Mouse (Mus musculus): ENCODE results near the gene 3830406C13Rik.

DNA sequence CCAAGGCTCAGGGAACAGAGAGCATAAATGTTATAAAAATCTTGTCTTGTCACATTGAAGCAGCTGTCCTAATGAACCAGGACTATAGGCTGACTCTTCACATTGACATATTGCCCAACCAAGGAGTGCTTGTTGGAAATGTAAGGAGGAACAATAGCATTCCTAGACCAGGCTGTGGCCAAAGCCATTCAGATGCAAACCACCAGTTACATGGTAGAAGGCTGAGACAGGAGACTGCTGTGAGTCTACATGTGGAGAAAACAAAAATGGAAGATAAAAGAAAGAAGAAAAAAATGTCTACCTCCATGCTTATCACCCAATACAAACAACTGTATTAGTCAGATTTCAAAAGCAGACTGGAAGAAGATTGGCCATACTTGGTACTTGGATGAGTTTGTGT lies 15.2 kb downstream of the 3830406C13Rik start:
- no peak for TF ChIP-seq POLR2A (IDR thresholded peaks at IDR 0.05; ENCODE audit: borderline replicate concordance, control insufficient read depth, low read depth, low read length)
- TF ChIP-seq CTCF (IDR thresholded peaks at IDR 0.05; ENCODE audit: control insufficient read depth, insufficient read depth, low read length): no peak

Measured in bone marrow, adult 2 months (tissue).